Mouse (Mus musculus): ENCODE results near the gene Ica1. TPM values are rescaled to one million over a fixed set of nuclear protein-coding genes. Genes with fewer than 3 reads are reported as not detected.

The Ica1 gene
- polyA plus RNA-seq, 1 experiment from 2014 or later = 16.6 TPM

DNA sequence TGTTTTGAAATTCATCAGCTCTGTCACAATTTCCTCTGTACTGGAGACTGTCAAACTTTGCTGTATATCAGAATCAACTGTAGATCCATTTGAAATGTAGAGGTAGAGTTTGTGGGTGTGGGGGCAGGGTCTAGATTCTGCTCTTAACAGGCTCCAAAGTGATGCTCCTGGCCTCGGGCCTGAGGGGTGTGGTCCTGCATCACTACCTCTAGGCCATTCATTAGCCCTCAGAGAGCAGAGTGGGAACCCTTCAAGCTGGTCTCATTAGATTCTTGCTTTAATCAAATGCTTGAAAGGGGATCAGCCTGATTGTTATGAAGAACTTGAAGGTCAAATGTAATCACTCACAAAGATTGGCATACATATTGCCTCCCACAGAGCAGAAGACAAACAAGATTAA, 36.6 kb downstream of the Ica1 start:
- no peaks in the 10 kb centered on the region for H3K9me3 ChIP-seq
- peaks cover 14% of the 10 kb centered on the region for H3K4me1 ChIP-seq
- ATAC-seq (ENCODE audit: insufficient number of reproducible peaks, insufficient read depth, low FRiP score, low TSS enrichment, low read depth) = no peak
- H3K36me3 ChIP-seq = no peaks in the 10 kb centered on the region
- 12% methylated on average over 1 of the region's 1 CpGs for WGBS
- no peak overlapping the region for H3K27ac ChIP-seq
- no peak overlapping the region for H3K4me3 ChIP-seq
- H3K9ac ChIP-seq = no peak overlapping the region
- H3K4me2 ChIP-seq = no peak overlapping the region
- no peaks in the 10 kb centered on the region for H3K27me3 ChIP-seq

DNA sequence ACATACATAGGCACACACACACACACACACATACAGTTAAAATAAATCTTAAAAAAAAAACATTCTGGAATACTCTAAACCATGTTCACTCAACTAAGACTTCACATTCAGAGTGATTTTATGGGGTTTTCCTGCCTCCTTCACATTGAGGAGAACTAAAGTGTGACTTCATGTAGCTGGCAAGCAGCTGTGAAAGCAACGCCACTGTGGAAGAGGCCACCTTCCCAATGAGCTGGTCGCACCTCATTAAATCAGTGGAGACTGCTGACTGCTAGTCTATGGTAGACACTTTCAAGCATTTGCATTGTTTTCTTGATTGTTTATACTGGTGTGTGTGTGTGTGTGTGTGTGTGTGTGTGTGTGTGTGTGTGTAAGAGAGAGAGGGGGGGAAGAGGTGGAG, 38.2 kb downstream of the Ica1 start:
- H3K9ac ChIP-seq = no peak overlapping the region
- no peak overlapping the region for H3K27ac ChIP-seq
- H3K4me1 ChIP-seq = peaks cover 15% of the 10 kb centered on the region
- no peaks in the 10 kb centered on the region for H3K9me3 ChIP-seq
- no peak overlapping the region for H3K4me3 ChIP-seq
- H3K27me3 ChIP-seq = no peaks in the 10 kb centered on the region
- no peaks in the 10 kb centered on the region for H3K36me3 ChIP-seq
- no peak overlapping the region for H3K4me2 ChIP-seq
- ATAC-seq (ENCODE audit: insufficient number of reproducible peaks, insufficient read depth, low FRiP score, low TSS enrichment, low read depth) = no peak
- 63% methylated on average over 2 of the region's 2 CpGs for WGBS

GRCm38 (mm10) chr6:8738396-8738795, 39.9 kb downstream of the Ica1 start:
- no peak for ATAC-seq (ENCODE audit: insufficient number of reproducible peaks, insufficient read depth, low FRiP score, low TSS enrichment, low read depth)

DNA sequence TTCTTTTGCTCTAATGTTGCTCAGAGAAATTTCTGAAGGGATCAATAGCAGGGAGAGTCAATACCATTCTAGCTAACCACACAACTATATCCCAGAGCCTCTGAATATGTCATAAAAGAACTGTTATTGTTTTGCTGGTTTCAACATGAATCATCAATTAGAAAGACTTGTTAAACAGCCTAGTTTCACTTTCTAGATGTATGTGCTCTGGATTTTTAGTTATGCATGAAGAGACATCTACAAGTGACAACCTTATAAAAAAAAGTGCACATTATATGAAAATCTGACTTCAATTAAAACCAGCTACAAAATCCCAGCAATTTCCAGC, 41.8 kb downstream of the Ica1 start:
- Histone ChIP-seq H3K4me2 (no peak overlapping the region), H3K9ac (no peak overlapping the region), H3K4me3 (no peak overlapping the region), H3K36me3 (no peaks in the 10 kb centered on the region), H3K4me1 (peaks cover 9% of the 10 kb centered on the region), H3K9me3 (no peaks in the 10 kb centered on the region), H3K27ac (no peak overlapping the region), H3K27me3 (no peaks in the 10 kb centered on the region)
- no peak for ATAC-seq (ENCODE audit: insufficient number of reproducible peaks, insufficient read depth, low FRiP score, low TSS enrichment, low read depth)

More at GRCm38 (mm10) chr6:8738396-8738795, 39.9 kb downstream of the Ica1 start:
- Histone ChIP-seq H3K4me3 (no peak overlapping the region), H3K9ac (no peak overlapping the region), H3K9me3 (no peaks in the 10 kb centered on the region), H3K36me3 (no peaks in the 10 kb centered on the region), H3K4me2 (no peak overlapping the region), H3K27me3 (no peaks in the 10 kb centered on the region), H3K27ac (no peak overlapping the region), H3K4me1 (peaks cover 23% of the 10 kb centered on the region)
- WGBS = 68% methylated on average over 4 of the region's 4 CpGs

GRCm38 (mm10) chr6:8735657-8736492, 42.4 kb downstream of the Ica1 start:
- H3K27ac ChIP-seq = no peak overlapping the region
- H3K27me3 ChIP-seq = no peaks in the 10 kb centered on the region
- 48% methylated on average over 8 of the region's 8 CpGs for WGBS
- H3K9me3 ChIP-seq = no peaks in the 10 kb centered on the region
- peaks cover 12% of the 10 kb centered on the region for H3K4me1 ChIP-seq
- H3K4me3 ChIP-seq = no peak overlapping the region
- no peak overlapping the region for H3K9ac ChIP-seq
- no peak for ATAC-seq (ENCODE audit: insufficient number of reproducible peaks, insufficient read depth, low FRiP score, low TSS enrichment, low read depth)
- H3K36me3 ChIP-seq = no peaks in the 10 kb centered on the region
- no peak overlapping the region for H3K4me2 ChIP-seq

GRCm38 (mm10) chr6:8735044-8735443, 43.2 kb downstream of the Ica1 start:
- Histone ChIP-seq H3K27ac (peak overlapping the region; percentile 55), H3K36me3 (no peaks in the 10 kb centered on the region), H3K4me1 (peaks cover 12% of the 10 kb centered on the region), H3K9me3 (0 out of 2 replicates have a peak, but pooled peaks cover under 1% of the 10 kb centered on the region), H3K4me3 (no peak overlapping the region), H3K27me3 (no peaks in the 10 kb centered on the region), H3K9ac (no peak overlapping the region), H3K4me2 (no peak overlapping the region; the same call in 1 of the 2 replicates)
- whole genome bisulfite sequencing = 47% methylated on average over 3 of the region's 3 CpGs
- ATAC-seq (ENCODE audit: insufficient number of reproducible peaks, insufficient read depth, low FRiP score, low TSS enrichment, low read depth) = no peak

DNA sequence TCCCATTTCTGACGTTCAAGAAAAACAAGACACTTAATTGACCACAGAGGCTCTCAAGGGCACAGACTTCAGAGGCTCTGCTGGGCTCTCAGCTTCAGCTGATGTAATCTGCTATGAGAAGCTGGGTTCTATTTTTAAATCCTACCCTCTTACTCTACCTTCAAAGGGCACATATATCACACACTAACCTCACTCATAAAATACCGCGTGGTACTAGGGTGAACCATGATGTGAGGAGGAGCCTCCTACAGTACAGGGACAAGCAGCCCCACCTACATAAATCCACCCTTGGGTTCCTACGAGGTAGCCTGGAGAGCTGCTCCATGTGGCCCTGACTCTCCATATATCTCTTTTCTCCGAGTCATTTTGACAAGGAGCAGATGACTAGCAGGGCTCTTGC, 45.8 kb downstream of the Ica1 start:
- Histone ChIP-seq H3K27ac (no peak overlapping the region), H3K9me3 (0 out of 2 replicates have a peak, but pooled peaks cover 3% of the 10 kb centered on the region), H3K9ac (no peak overlapping the region), H3K4me3 (no peak overlapping the region), H3K36me3 (no peaks in the 10 kb centered on the region), H3K4me1 (peaks cover 12% of the 10 kb centered on the region), H3K27me3 (no peaks in the 10 kb centered on the region), H3K4me2 (no peak overlapping the region)
- 55% methylated on average over 5 of the region's 5 CpGs for WGBS
- ATAC-seq (ENCODE audit: insufficient number of reproducible peaks, insufficient read depth, low FRiP score, low TSS enrichment, low read depth) = peak; percentile 27; the same call in 1 of the 2 replicates

DNA sequence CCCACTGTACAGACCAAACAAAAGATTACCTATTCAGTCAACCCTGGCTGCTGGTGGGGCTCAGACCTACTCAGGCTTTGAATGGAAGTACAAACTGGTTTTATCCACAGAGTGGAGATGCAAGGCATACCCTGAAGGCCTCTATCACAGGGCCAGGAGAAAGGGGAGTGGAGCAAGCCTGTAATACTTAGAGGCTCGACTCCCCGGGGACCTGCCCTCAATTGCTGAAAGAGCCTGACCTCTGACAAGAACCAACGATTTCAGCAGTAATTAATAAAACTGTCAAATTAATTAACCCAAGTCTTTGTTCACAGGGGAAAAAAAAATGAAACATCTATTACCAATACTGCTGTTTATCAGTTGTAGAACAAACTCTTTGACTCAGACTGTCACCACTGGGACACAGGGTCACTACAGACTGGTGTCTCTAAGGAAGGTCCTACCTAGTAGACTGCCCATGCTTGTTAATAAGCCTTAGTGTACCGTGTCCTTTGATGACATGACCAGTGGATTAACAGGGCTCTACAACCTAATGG, 46.6 kb downstream of the Ica1 start:
- no peak overlapping the region for H3K9ac ChIP-seq
- H3K4me2 ChIP-seq = no peak overlapping the region
- H3K27me3 ChIP-seq = no peaks in the 10 kb centered on the region
- no peak for ATAC-seq (ENCODE audit: insufficient number of reproducible peaks, insufficient read depth, low FRiP score, low TSS enrichment, low read depth)
- 22% methylated on average over 4 of the region's 4 CpGs for WGBS
- H3K27ac ChIP-seq = no peak overlapping the region
- H3K4me3 ChIP-seq = no peak overlapping the region
- no peaks in the 10 kb centered on the region for H3K36me3 ChIP-seq
- 0 out of 2 replicates have a peak, but pooled peaks cover 3% of the 10 kb centered on the region for H3K9me3 ChIP-seq
- H3K4me1 ChIP-seq = peaks cover 12% of the 10 kb centered on the region

GRCm38 (mm10) chr6:8730433-8730832, 47.9 kb downstream of the Ica1 start:
- H3K4me1 ChIP-seq = peaks cover 12% of the 10 kb centered on the region
- H3K27me3 ChIP-seq = no peaks in the 10 kb centered on the region
- H3K9me3 ChIP-seq = 0 out of 2 replicates have a peak, but pooled peaks cover 3% of the 10 kb centered on the region
- H3K4me3 ChIP-seq = no peak overlapping the region
- no peak overlapping the region for H3K27ac ChIP-seq
- H3K4me2 ChIP-seq = no peak overlapping the region
- WGBS = 83% methylated on average over 2 of the region's 2 CpGs
- no peaks in the 10 kb centered on the region for H3K36me3 ChIP-seq
- no peak for ATAC-seq (ENCODE audit: insufficient number of reproducible peaks, insufficient read depth, low FRiP score, low TSS enrichment, low read depth)
- no peak overlapping the region for H3K9ac ChIP-seq

DNA sequence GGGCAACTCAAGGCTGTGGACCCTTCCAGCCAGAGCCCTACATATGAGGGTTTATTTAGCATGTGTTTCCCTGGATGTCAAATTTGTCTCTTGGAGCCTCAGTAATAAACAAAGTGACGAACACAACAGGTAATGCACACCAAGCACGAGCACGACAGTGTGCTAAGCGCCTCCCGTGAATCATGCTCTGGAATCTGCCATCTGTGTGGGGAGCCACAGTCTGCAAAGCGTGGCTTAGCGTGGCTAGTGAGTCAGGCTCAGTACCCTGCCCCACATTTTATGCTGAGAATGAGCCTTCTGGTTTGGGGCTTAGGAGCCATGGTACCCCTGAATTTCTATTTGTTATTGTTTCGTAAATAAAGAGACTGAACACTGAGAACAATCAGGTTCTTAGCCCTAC, 50.5 kb downstream of the Ica1 start:
- Histone ChIP-seq H3K4me2 (no peak overlapping the region), H3K36me3 (no peaks in the 10 kb centered on the region), H3K4me1 (peaks cover 4% of the 10 kb centered on the region; the same call in 1 of the 2 replicates), H3K27ac (no peak overlapping the region), H3K4me3 (no peak overlapping the region), H3K9me3 (0 out of 2 replicates have a peak, but pooled peaks cover 3% of the 10 kb centered on the region), H3K9ac (no peak overlapping the region), H3K27me3 (no peaks in the 10 kb centered on the region)
- 91% methylated on average over 8 of the region's 8 CpGs for WGBS
- no peak for ATAC-seq (ENCODE audit: insufficient number of reproducible peaks, insufficient read depth, low FRiP score, low TSS enrichment, low read depth)

DNA sequence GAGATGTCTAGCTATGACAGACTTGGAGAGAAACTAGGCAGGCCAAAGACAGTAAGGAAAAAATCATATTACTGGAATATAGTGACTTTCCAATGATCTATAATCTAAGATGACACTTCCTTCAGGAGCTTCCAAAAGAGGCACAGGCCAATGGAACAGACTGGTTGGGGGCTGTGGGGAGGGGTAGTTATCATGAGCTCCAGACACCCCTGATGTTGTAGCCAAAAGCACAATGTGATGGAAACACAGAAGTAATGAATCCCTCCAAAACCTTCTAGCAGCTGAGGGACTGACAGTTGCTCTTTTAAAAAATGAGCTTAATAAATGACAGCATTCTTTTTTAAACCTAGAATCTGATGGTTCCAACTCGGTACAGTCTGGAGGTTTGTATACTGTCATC, 52.7 kb downstream of the Ica1 start:
- WGBS = 38% methylated on average over 1 of the region's 1 CpGs
- no peak overlapping the region for H3K27ac ChIP-seq
- H3K36me3 ChIP-seq = no peaks in the 10 kb centered on the region
- H3K4me3 ChIP-seq = no peak overlapping the region
- no peaks in the 10 kb centered on the region for H3K4me1 ChIP-seq
- ATAC-seq (ENCODE audit: insufficient number of reproducible peaks, insufficient read depth, low FRiP score, low TSS enrichment, low read depth) = no peak
- 0 out of 2 replicates have a peak, but pooled peaks cover 3% of the 10 kb centered on the region for H3K9me3 ChIP-seq
- no peak overlapping the region for H3K9ac ChIP-seq
- H3K27me3 ChIP-seq = no peaks in the 10 kb centered on the region
- no peak overlapping the region for H3K4me2 ChIP-seq

DNA sequence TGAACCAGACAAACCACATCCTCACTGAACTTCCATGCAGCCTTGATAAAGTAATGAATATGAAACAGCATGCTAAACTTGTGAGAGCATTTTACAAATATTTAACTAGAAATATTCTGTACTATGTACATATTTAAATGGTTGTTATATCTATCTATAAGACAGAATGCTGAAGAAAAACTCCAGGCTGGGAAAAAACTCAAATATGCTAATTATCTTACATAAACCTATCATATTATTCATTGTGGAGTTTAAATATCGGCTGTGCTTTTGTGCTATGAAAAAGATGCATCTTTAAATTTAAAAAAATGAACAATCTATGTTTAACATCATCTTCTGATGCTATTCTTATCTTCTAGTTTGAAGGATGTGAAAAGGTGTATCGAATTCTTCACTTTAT, 58.6 kb downstream of the Ica1 start:
- Histone ChIP-seq H3K27me3 (no peaks in the 10 kb centered on the region), H3K27ac (no peak overlapping the region), H3K4me2 (no peak overlapping the region), H3K4me3 (no peak overlapping the region), H3K9ac (no peak overlapping the region), H3K4me1 (no peaks in the 10 kb centered on the region), H3K9me3 (no peaks in the 10 kb centered on the region), H3K36me3 (no peaks in the 10 kb centered on the region)
- 82% methylated on average over 2 of the region's 2 CpGs for WGBS
- no peak for ATAC-seq (ENCODE audit: insufficient number of reproducible peaks, insufficient read depth, low FRiP score, low TSS enrichment, low read depth)

All from embryonic facial prominence, embryonic 13.5 days (tissue).